Mouse (Mus musculus) lung, postnatal 14 days (tissue): ENCODE measurements at regions not wholly inside any gene's neighbourhood (a gene's known extent, or its start where the extent isn't known, plus 50 kb on each side); places are given as distances from the start of the nearest gene placed in this dataset.

Experiments used
- DNase-seq: peaks from one replicate; pipeline ENCODE4 v3.0.0; 2021

- no peak for DNase-seq
Observed at GRCm38 (mm10) chr9:27702140-27702539, 88.4 kb upstream of the Opcml start.

GRCm38 (mm10) chr9:27704001-27704400 is 86.6 kb upstream of the Opcml start:
- DNase-seq: no peak

- DNase-seq: no peak
Observed at GRCm38 (mm10) chr9:27723840-27724408, 66.7 kb upstream of the Opcml start.

GRCm38 (mm10) chr9:27724576-27724975 is 66.0 kb upstream of the Opcml start:
- no peak for DNase-seq

- peak; percentile 10 for DNase-seq
Observed at GRCm38 (mm10) chr9:27728652-27729557, 61.7 kb upstream of the Opcml start.

GRCm38 (mm10) chr9:27729558-27729889 is 61.1 kb upstream of the Opcml start:
- DNase-seq: no peak

- peak; percentile 72 for DNase-seq
Observed at GRCm38 (mm10) chr9:27739287-27739686, 51.3 kb upstream of the Opcml start.
